Mouse (Mus musculus) limb, embryonic 14.5 days (tissue): ENCODE data around the gene Bahd1. TPM values are rescaled to one million over a fixed set of nuclear protein-coding genes. Genes with fewer than 3 reads are reported as not detected.
A peak's percentile ranks its signal among the peaks of the same experiment; 100 is the strongest.

Experiments used
- ATAC-seq: fragments of 200-750 bp; cut with Nextera tagmentation; 2 replicates; pipeline ENCODE4 v1.8.0; 2017; ENCODE audit warnings: low read depth, moderate number of reproducible peaks, moderate TSS enrichment; ENCODE audit not compliant: low FRiP score
- DNase-seq: peaks from one replicate; pipeline ENCODE4 v3.0.0-alpha.2; 2015; ENCODE audit warnings: low spot score
- H3K27ac ChIP-seq: fragments of 300-500 bp; sonication (generic); replicated peaks from 2 replicates; pipeline ENCODE4 v1.5.1; 2014; ENCODE audit warnings: low read depth, mild to moderate bottlenecking, low read length, moderate library complexity, mixed read lengths
- H3K27me3 ChIP-seq: fragments of 300-500 bp; sonication (generic); 2 replicates; pipeline ENCODE4 v1.6.1; 2014; ENCODE audit warnings: low read length, mixed read lengths; ENCODE audit not compliant: control insufficient read depth, insufficient read depth
- H3K36me3 ChIP-seq: fragments of 300-500 bp; sonication (generic); 2 replicates; pipeline ENCODE4 v1.6.1; 2014; ENCODE audit warnings: mild to moderate bottlenecking, low read length, moderate library complexity, mixed read lengths; ENCODE audit not compliant: control insufficient read depth, insufficient read depth
- H3K4me1 ChIP-seq: fragments of 300-500 bp; sonication (generic); 2 replicates; pipeline ENCODE4 v1.6.1; 2014; ENCODE audit warnings: antibody characterized with exemption, low read length, mixed read lengths; ENCODE audit not compliant: control insufficient read depth, insufficient read depth
- H3K4me2 ChIP-seq: fragments of 300-500 bp; sonication (generic); replicated peaks from 2 replicates; pipeline ENCODE4 v1.6.1; 2014; ENCODE audit warnings: low read depth, mild to moderate bottlenecking, low read length, moderate library complexity; ENCODE audit not compliant: severe bottlenecking
- H3K4me3 ChIP-seq: fragments of 300-500 bp; sonication (generic); replicated peaks from 2 replicates; pipeline ENCODE4 v1.5.1; 2014; ENCODE audit warnings: low read length
- H3K9ac ChIP-seq: fragments of 300-500 bp; sonication (generic); 2 replicates; pipeline ENCODE4 v1.6.1; 2014; ENCODE audit warnings: mild to moderate bottlenecking, low read depth, low read length, moderate library complexity; ENCODE audit not compliant: severe bottlenecking
- H3K9me3 ChIP-seq: fragments of 300-500 bp; sonication (generic); 2 replicates; pipeline ENCODE4 v1.6.1; 2016; ENCODE audit warnings: low read length; ENCODE audit not compliant: control insufficient read depth
- POLR2A ChIP-seq: fragments of 200-500 bp; IDR thresholded peaks from 2 replicates; pipeline ENCODE4 v1.8.0; 2012; ENCODE audit warnings: inconsistent platforms, mild to moderate bottlenecking, moderate library complexity, borderline replicate concordance; ENCODE audit not compliant: insufficient read depth, insufficient read length; ENCODE audit errors: extremely low read depth
- WGBS: fragments of 180-500 bp; shearing (Covaris S2); extraction: QIAGEN DNeasy Blood & Tissue Kit; methylation state at CpG from one replicate; pipeline ENCODE4 v1.1.7; 2014; 5-methylcytosine and 5-hydroxymethylcytosine counted together
- polyA plus RNA-seq, 2 experiments: library from polyadenylated mRNA; depleted of rRNA in 1 of 2; stranded (reverse) in 1 of 2; unstranded in 1 of 2; fragments of >200 nt; fragmentation: Nextera tagmentation in 1 of 2; extraction: Ambion mirVana in 1 of 2; gene quantifications; 2 replicates each; pipeline versions ENCODE4 v1.2.1 to v1.2.3; 2012 to 2014

The Bahd1 gene
- polyA plus RNA-seq (2012; rRNA removed) (14.1 and 16.5 TPM in 2 replicates), polyA plus RNA-seq (2014; fragmentation: Nextera tagmentation; extraction: Ambion mirVana) (1.5 and 1.8 TPM in 2 replicates)

GRCm38 (mm10) chr2:118899981-118900825 is at the start of gene Bahd1:
Gene Bahd1, plus strand, starts transcription at chr2:118900377.
- Histone ChIP-seq H3K4me1 (peaks cover 41% of the 10 kb centered on the region), H3K36me3 (no peaks in the 10 kb centered on the region), H3K4me2 (peak within 1 kb of the TSS; percentile 99), H3K9ac (peak within 1 kb of the TSS; percentile 47), H3K4me3 (peak within 1 kb of the TSS; percentile 83), H3K27ac (no peak within 1 kb of the TSS), H3K9me3 (no peaks in the 10 kb centered on the region), H3K27me3 (peaks cover 55% of the 10 kb centered on the region)
- TF ChIP-seq POLR2A = no peak
- 1% methylated on average over 32 of the region's 32 CpGs for WGBS
- no peak for ATAC-seq
- no peak for DNase-seq

- ATAC-seq (no peak), DNase-seq (no peak)
- WGBS = 7% methylated on average over 3 of the region's 3 CpGs
- no peak overlapping the region for H3K4me3 ChIP-seq
- no peak overlapping the region for H3K27ac ChIP-seq
- H3K36me3 ChIP-seq = no peaks in the 10 kb centered on the region
- H3K4me1 ChIP-seq = no peaks in the 10 kb centered on the region
- TF ChIP-seq POLR2A = no peak
- no peaks in the 10 kb centered on the region for H3K27me3 ChIP-seq
- H3K4me2 ChIP-seq = no peak overlapping the region
- H3K9ac ChIP-seq = no peak overlapping the region
- no peaks in the 10 kb centered on the region for H3K9me3 ChIP-seq
Observed at GRCm38 (mm10) chr2:118851756-118852155, 48.4 kb upstream of the Bahd1 start.

GRCm38 (mm10) chr2:118861454-118862339 is 38.5 kb upstream of the Bahd1 start, which contains the start of gene Ivd:
Gene Ivd, plus strand, starts transcription at chr2:118861954.
- Histone ChIP-seq H3K4me2 (peak within 1 kb of the TSS; percentile 66), H3K9ac (peak within 1 kb of the TSS; percentile 82), H3K36me3 (no peaks in the 10 kb centered on the region), H3K4me3 (peak within 1 kb of the TSS; percentile 72), H3K4me1 (peaks cover 7% of the 10 kb centered on the region; the same call in 1 of the 2 replicates), H3K27ac (peak within 1 kb of the TSS; percentile 77), H3K9me3 (no peaks in the 10 kb centered on the region), H3K27me3 (no peaks in the 10 kb centered on the region)
- WGBS = under 1% methylated on average over 34 of the region's 34 CpGs
- peak; percentile 97 for DNase-seq
- peak; percentile 83; the same call in 1 of the 2 replicates for TF ChIP-seq POLR2A
- ATAC-seq = peak; percentile 100

GRCm38 (mm10) chr2:118862340-118862675 is 37.9 kb upstream of the Bahd1 start:
- ATAC-seq (no peak), DNase-seq (no peak)
- H3K9ac ChIP-seq = peak overlapping the region; percentile 82
- no peak for TF ChIP-seq POLR2A
- H3K4me1 ChIP-seq = peaks cover 7% of the 10 kb centered on the region; the same call in 1 of the 2 replicates
- H3K27me3 ChIP-seq = no peaks in the 10 kb centered on the region
- 19% methylated on average over 3 of the region's 3 CpGs for WGBS
- peak overlapping the region; percentile 66 for H3K4me2 ChIP-seq
- no peaks in the 10 kb centered on the region for H3K36me3 ChIP-seq
- H3K27ac ChIP-seq = no peak overlapping the region; the same call in 1 of the 2 replicates
- H3K9me3 ChIP-seq = no peaks in the 10 kb centered on the region
- peak overlapping the region; percentile 72 for H3K4me3 ChIP-seq

- Histone ChIP-seq H3K27me3 (no peaks in the 10 kb centered on the region), H3K4me2 (no peak overlapping the region), H3K27ac (no peak overlapping the region), H3K9ac (no peak overlapping the region), H3K4me3 (no peak overlapping the region), H3K4me1 (no peaks in the 10 kb centered on the region), H3K9me3 (no peaks in the 10 kb centered on the region), H3K36me3 (peaks cover 50% of the 10 kb centered on the region)
- WGBS = 87% methylated on average over 3 of the region's 3 CpGs
- ATAC-seq (no peak), DNase-seq (no peak)
- no peak for TF ChIP-seq POLR2A
Observed at GRCm38 (mm10) chr2:118870601-118871000, 29.6 kb upstream of the Bahd1 start.
